Mouse (Mus musculus): ENCODE data around the gene 4930523C07Rik.

DNA sequence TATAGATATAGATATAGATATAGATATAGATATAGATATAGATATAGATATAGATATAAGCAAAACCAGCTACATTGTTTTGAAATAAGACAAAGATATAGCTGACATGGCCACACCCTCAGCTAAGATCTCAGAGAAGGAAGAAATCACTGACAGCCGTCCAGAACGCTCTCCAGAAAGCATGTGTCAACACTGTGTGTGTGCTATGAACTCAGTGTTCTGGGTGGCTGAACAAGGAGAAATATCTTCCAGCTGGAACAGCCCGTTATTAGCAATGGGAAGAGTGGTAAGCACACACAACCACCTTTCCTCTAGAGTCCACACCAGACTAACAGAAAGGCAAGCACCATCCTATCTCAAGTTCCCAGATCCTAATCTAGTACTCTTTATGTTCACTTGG lies 8.6 kb upstream of the 4930523C07Rik start:
- TF ChIP-seq CTCF (IDR thresholded peaks at IDR 0.05; ENCODE audit: low read depth, low read length) (no peak), POLR2A (IDR thresholded peaks at IDR 0.05; ENCODE audit: borderline replicate concordance, low read depth, low read length) (no peak)
